Mouse (Mus musculus) heart, adult 2 months (tissue): ENCODE measurements around the gene 4930412O13Rik. TPM values are rescaled to one million over a fixed set of nuclear protein-coding genes. Genes with fewer than 3 reads are reported as not detected.

ENCODE experiments used
- DNase-seq, 2 experiments: peaks; one replicate each; pipeline ENCODE4 v3.0.0; 2021
- H3K27ac ChIP-seq: fragments of 200-600 bp; 2 replicates; pipeline ENCODE4 v1.8.1; 2022
- H3K27me3 ChIP-seq: fragments of 200-500 bp; 2 replicates; pipeline ENCODE4 v1.6.1; 2012; ENCODE audit warnings: mild to moderate bottlenecking, low read length, inconsistent platforms, mixed read lengths; ENCODE audit not compliant: control insufficient read depth, insufficient read depth
- H3K36me3 ChIP-seq: fragments of 200-500 bp; 2 replicates; pipeline ENCODE4 v1.6.1; 2012; ENCODE audit warnings: low read length, inconsistent platforms; ENCODE audit not compliant: control insufficient read depth, insufficient read depth
- H3K4me1 ChIP-seq: fragments of 200-500 bp; 2 replicates; pipeline ENCODE4 v1.6.1; 2011; ENCODE audit warnings: low read length; ENCODE audit not compliant: control insufficient read depth, insufficient read depth
- H3K4me3 ChIP-seq: fragments of 200-600 bp; 2 replicates; pipeline ENCODE4 v1.8.1; 2022
- H3K79me2 ChIP-seq: fragments of 200-500 bp; replicated peaks from 2 replicates; pipeline ENCODE4 v1.6.1; 2012; ENCODE audit warnings: mild to moderate bottlenecking, inconsistent platforms, low read length, moderate library complexity, mixed read lengths; ENCODE audit not compliant: control insufficient read depth, insufficient read depth
- H3K9ac ChIP-seq: fragments of 200-500 bp; 2 replicates; pipeline ENCODE4 v1.6.1; 2012; ENCODE audit warnings: low read depth, mild to moderate bottlenecking, control low read depth, inconsistent platforms, low read length, mixed read lengths
- CTCF ChIP-seq: fragments of 200-600 bp; IDR thresholded peaks from 2 replicates; pipeline ENCODE4 v1.8.1; 2022; ENCODE audit warnings: antibody characterized with exemption, mild to moderate bottlenecking, moderate library complexity
- EP300 ChIP-seq: fragments of 200-500 bp; IDR thresholded peaks from 2 replicates; pipeline ENCODE4 v1.6.1; 2011; ENCODE audit warnings: low read depth, low read length, control low read depth; ENCODE audit not compliant: insufficient read depth
- POLR2A ChIP-seq: fragments of 200-500 bp; IDR thresholded peaks from 2 replicates; pipeline ENCODE4 v1.6.1; 2011; ENCODE audit warnings: mild to moderate bottlenecking, low read depth, low read length, control low read depth; ENCODE audit not compliant: insufficient read depth
- WGBS: fragments of 180-500 bp; shearing (Covaris S2); methylation state at CpG from one replicate; pipeline ENCODE4 v1.1.7; 2018; 5-methylcytosine and 5-hydroxymethylcytosine counted together
- intact Hi-C: fragments of 180-260 bp; cut with DNase I; formaldehyde crosslinking; loops from one replicate; pipeline ENCODE4 v1.15.1; 2025
- polyA plus RNA-seq: library from polyadenylated mRNA; depleted of rRNA; stranded (reverse); fragments of >200 nt; gene quantifications from 2 replicates; pipeline ENCODE4 v1.2.3, GENCODE M21; 2012
- total RNA-seq, 2 experiments: library from RNA; stranded (reverse); gene quantifications; 2 replicates each; pipeline ENCODE4 v1.2.3; 2021

4930412O13Rik gene
- total and polyA plus RNA-seq, 3 experiments: not detected

- 3% methylated on average over 19 of the region's 19 CpGs for WGBS
- H3K4me1 ChIP-seq: no peaks in the 10 kb centered on the region
- intact Hi-C loops: loop anchor here (5.0 kb wide), 2 partner anchors 251 to 331 kb away; no protein-coding TSS in a partner anchor
- peak in 1 of 2 experiments; percentile 34 for DNase-seq
- peak overlapping the region; percentile 34 for H3K27ac ChIP-seq
- H3K36me3 ChIP-seq: no peaks in the 10 kb centered on the region
- H3K27me3 ChIP-seq: peaks cover 21% of the 10 kb centered on the region
- no peak overlapping the region for H3K9ac ChIP-seq
- H3K4me3 ChIP-seq: peak overlapping the region; percentile 38
- no peaks in the 10 kb centered on the region for H3K79me2 ChIP-seq
- TF ChIP-seq EP300 (no peak), POLR2A (no peak), CTCF (no peak)
These were observed 3.0 kb upstream of the 4930412O13Rik start for GRCm38 (mm10) chr2:9877966-9878563.

DNA sequence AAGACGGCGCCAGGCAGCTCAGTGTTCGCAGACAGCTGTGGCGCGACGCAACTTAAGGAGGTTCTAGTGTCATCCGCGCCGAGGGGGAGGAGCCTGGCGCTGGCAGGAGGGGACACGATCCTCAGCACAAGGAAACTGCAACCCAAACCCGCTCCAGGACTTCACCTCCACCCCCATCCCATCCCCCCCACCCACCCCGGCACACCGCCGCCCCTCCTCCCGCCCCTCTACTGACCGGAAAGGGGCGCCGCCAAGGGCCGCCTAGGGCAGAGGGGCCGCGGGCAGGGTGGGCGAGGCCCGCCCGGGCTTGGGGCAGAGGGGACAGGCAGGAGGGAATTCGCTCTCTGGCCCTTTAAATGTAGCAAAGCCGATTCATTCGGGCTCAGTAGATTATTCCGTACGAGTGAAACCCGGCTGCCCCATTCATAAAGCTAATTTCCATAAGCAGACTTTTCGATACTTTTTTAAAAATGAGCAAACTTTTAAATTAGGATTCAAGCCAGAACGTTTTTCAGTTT, 2.4 kb upstream of the 4930412O13Rik start:
- Histone ChIP-seq H3K4me3 (peak overlapping the region; percentile 38), H3K36me3 (no peaks in the 10 kb centered on the region), H3K27me3 (peaks cover 24% of the 10 kb centered on the region), H3K27ac (peak overlapping the region; percentile 34), H3K9ac (no peak overlapping the region), H3K79me2 (no peaks in the 10 kb centered on the region), H3K4me1 (no peaks in the 10 kb centered on the region)
- intact Hi-C loops: loop anchor here (5.0 kb wide), 2 partner anchors 251 to 331 kb away; no protein-coding TSS in a partner anchor
- WGBS: under 1% methylated on average over 33 of the region's 33 CpGs
- TF ChIP-seq POLR2A (no peak), CTCF (no peak), EP300 (no peak)
- peak; percentile 70 to 75 for DNase-seq

- H3K27me3 ChIP-seq: peaks cover 24% of the 10 kb centered on the region
- TF ChIP-seq POLR2A: no peak; the same call in 1 of the 2 replicates
- TF ChIP-seq EP300: no peak
- TF ChIP-seq CTCF: no peak
- peak overlapping the region; percentile 36 for H3K9ac ChIP-seq
- H3K4me3 ChIP-seq: peak overlapping the region; percentile 38
- no peaks in the 10 kb centered on the region for H3K36me3 ChIP-seq
- peak overlapping the region; percentile 34 for H3K27ac ChIP-seq
- whole genome bisulfite sequencing: under 1% methylated on average over 22 of the region's 22 CpGs
- intact Hi-C loops: loop anchor here (5.0 kb wide), 2 partner anchors 252 to 332 kb away; no protein-coding TSS in a partner anchor
- H3K4me1 ChIP-seq: no peaks in the 10 kb centered on the region
- DNase-seq: no peak
- no peaks in the 10 kb centered on the region for H3K79me2 ChIP-seq
These were observed 2.0 kb upstream of the 4930412O13Rik start for GRCm38 (mm10) chr2:9879092-9879491.

GRCm38 (mm10) chr2:9879493-9879892, 1.6 kb upstream of the 4930412O13Rik start:
- no peaks in the 10 kb centered on the region for H3K79me2 ChIP-seq
- H3K4me3 ChIP-seq: peak overlapping the region; percentile 38
- no peaks in the 10 kb centered on the region for H3K36me3 ChIP-seq
- peak overlapping the region; percentile 34 for H3K27ac ChIP-seq
- DNase-seq: peak; percentile 91 to 94
- WGBS: 1% methylated on average over 21 of the region's 21 CpGs
- intact Hi-C loops: loop anchor here (5.0 kb wide), 2 partner anchors 252 to 332 kb away; no protein-coding TSS in a partner anchor
- H3K4me1 ChIP-seq: no peaks in the 10 kb centered on the region
- TF ChIP-seq CTCF (peak; percentile 94), POLR2A (peak; percentile 52; the same call in 1 of the 2 replicates), EP300 (peak; percentile 55; the same call in 1 of the 2 replicates)
- peak overlapping the region; percentile 36 for H3K9ac ChIP-seq
- H3K27me3 ChIP-seq: peaks cover 25% of the 10 kb centered on the region

DNA sequence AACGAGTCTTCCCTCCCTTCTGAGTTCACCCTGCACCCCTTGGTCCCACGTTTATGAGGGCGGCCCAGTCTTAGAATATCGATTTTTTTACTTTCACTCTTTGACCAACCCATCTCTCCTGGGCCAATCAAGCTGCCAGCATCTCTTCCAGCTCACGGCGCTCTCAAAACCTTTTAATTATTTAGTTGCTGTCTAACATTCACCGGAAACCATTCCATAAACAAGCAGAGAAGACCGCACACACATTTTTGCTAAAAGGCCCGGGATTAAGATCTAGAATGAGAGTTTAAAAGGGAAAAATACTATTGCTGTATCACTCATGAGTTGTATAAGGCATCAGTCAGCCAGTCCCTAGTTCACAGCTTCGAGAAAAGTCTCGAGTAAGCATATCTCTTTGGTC, 781 bp upstream of the 4930412O13Rik start:
- H3K27ac ChIP-seq: no peak overlapping the region
- no peak for TF ChIP-seq POLR2A
- TF ChIP-seq EP300: no peak
- no peak for TF ChIP-seq CTCF
- WGBS: 31% methylated on average over 11 of the region's 11 CpGs
- intact Hi-C loops: loop anchor here (5.0 kb wide), 1 partner anchor 127 kb away; no protein-coding TSS in a partner anchor
- no peaks in the 10 kb centered on the region for H3K4me1 ChIP-seq
- H3K9ac ChIP-seq: no peak overlapping the region
- H3K4me3 ChIP-seq: no peak overlapping the region
- no peak for DNase-seq
- H3K79me2 ChIP-seq: no peaks in the 10 kb centered on the region
- peaks cover 25% of the 10 kb centered on the region for H3K27me3 ChIP-seq
- H3K36me3 ChIP-seq: no peaks in the 10 kb centered on the region

GRCm38 (mm10) chr2:9881611-9882023, 565 bp downstream of the 4930412O13Rik start:
- peaks cover 26% of the 10 kb centered on the region for H3K27me3 ChIP-seq
- H3K79me2 ChIP-seq: no peaks in the 10 kb centered on the region
- no peak overlapping the region for H3K4me3 ChIP-seq
- peak in 1 of 2 experiments; percentile 35 for DNase-seq
- no peak for TF ChIP-seq POLR2A
- TF ChIP-seq CTCF: no peak
- TF ChIP-seq EP300: no peak
- H3K27ac ChIP-seq: no peak overlapping the region
- no peaks in the 10 kb centered on the region for H3K36me3 ChIP-seq
- WGBS: 15% methylated on average over 13 of the region's 13 CpGs
- intact Hi-C loops: loop anchor here (5.0 kb wide), 1 partner anchor 126 kb away; no protein-coding TSS in a partner anchor
- no peak overlapping the region for H3K9ac ChIP-seq
- H3K4me1 ChIP-seq: no peaks in the 10 kb centered on the region
